8 mouse cellular contexts compared by ENCODE assay signal in genomic region chr2:151670026-151670967, GRCm38 (mm10). TPM values are rescaled to one million over a fixed set of nuclear protein-coding genes. Genes with fewer than 3 reads are reported as not detected.
DNase-seq lines count a peak whose midpoint lies in the region; ATAC-seq and TF ChIP-seq lines count a peak whose summit lies in the region.

No protein-coding gene starts in this region.

- TF ChIP-seq CTCF in hindbrain, postnatal 0 days (IDR thresholded peaks at IDR 0.05; ENCODE audit: low read depth) = no peak
- TF ChIP-seq CTCF in midbrain, postnatal 0 days (IDR thresholded peaks at IDR 0.05) = no peak

- no peak overlapping the region for H3K9ac ChIP-seq in kidney, embryonic 14.5 days (ENCODE audit: low read depth, low read length)
- H3K9ac ChIP-seq in hindbrain, postnatal 0 days (replicated peaks; ENCODE audit: low read length) = no peak overlapping the region
- 0 out of 2 replicates have a peak overlapping the region, but pooled peaks have one; percentile 8 for H3K9ac ChIP-seq in midbrain, postnatal 0 days (replicated peaks; ENCODE audit: low read length, poor library complexity, severe bottlenecking)

- H3K27ac ChIP-seq in kidney, embryonic 14.5 days (ENCODE audit: low read depth, low read length) = no peak overlapping the region
- H3K27ac ChIP-seq in hindbrain, postnatal 0 days = no peak overlapping the region
- H3K27ac ChIP-seq in midbrain, postnatal 0 days (ENCODE audit: low read depth, low read length) = no peak overlapping the region

- H3K4me1 ChIP-seq in kidney, embryonic 14.5 days (ENCODE audit: control insufficient read depth, insufficient read depth, low read length) = no peaks in the 10 kb centered on the region
- H3K4me1 ChIP-seq in hindbrain, postnatal 0 days (ENCODE audit: insufficient read depth, low read length) = no peaks in the 10 kb centered on the region
- no peaks in the 10 kb centered on the region for H3K4me1 ChIP-seq in midbrain, postnatal 0 days (ENCODE audit: insufficient read depth, low read length)

- no peak overlapping the region for H3K4me2 ChIP-seq in kidney, embryonic 14.5 days (replicated peaks; ENCODE audit: low read depth, low read length)
- H3K4me2 ChIP-seq in hindbrain, postnatal 0 days (ENCODE audit: low read depth, low read length) = peak overlapping the region; percentile 47
- H3K4me2 ChIP-seq in midbrain, postnatal 0 days (ENCODE audit: low read depth, low read length, poor library complexity, severe bottlenecking) = peak overlapping the region; percentile 42

- peak; percentile 52 for ATAC-seq in kidney, embryonic 14.5 days (ENCODE audit: low FRiP score, low TSS enrichment)
- peak; percentile 80 for ATAC-seq in hindbrain, postnatal 0 days
- ATAC-seq in midbrain, postnatal 0 days (ENCODE audit: low FRiP score) = peak; percentile 78

- H3K4me3 ChIP-seq in kidney, embryonic 14.5 days (ENCODE audit: low read length) = no peak overlapping the region
- H3K4me3 ChIP-seq in hindbrain, postnatal 0 days (ENCODE audit: low read length) = peak overlapping the region; percentile 22
- H3K4me3 ChIP-seq in midbrain, postnatal 0 days (ENCODE audit: low read depth, low read length) = peak overlapping the region; percentile 19; the same call in 1 of the 2 replicates

- WGBS in kidney, embryonic 14.5 days = 41% methylated on average over 47 of the region's 48 CpGs
- 41% methylated on average over 48 of the region's 48 CpGs for WGBS in hindbrain, postnatal 0 days
- 34% methylated on average over 48 of the region's 48 CpGs for WGBS in midbrain, postnatal 0 days

- peaks cover 18% of the 10 kb centered on the region for H3K27me3 ChIP-seq in kidney, embryonic 14.5 days (ENCODE audit: control insufficient read depth, insufficient read depth, low read length)
- no peaks in the 10 kb centered on the region for H3K27me3 ChIP-seq in hindbrain, postnatal 0 days (ENCODE audit: insufficient read depth, low read length)
- H3K27me3 ChIP-seq in midbrain, postnatal 0 days (ENCODE audit: insufficient read depth, low read length) = no peaks in the 10 kb centered on the region

- H3K9me3 ChIP-seq in kidney, embryonic 14.5 days (ENCODE audit: control insufficient read depth, low read length) = no peaks in the 10 kb centered on the region
- H3K9me3 ChIP-seq in hindbrain, postnatal 0 days (ENCODE audit: low read length) = no peaks in the 10 kb centered on the region
- H3K9me3 ChIP-seq in midbrain, postnatal 0 days (ENCODE audit: low read length) = no peaks in the 10 kb centered on the region

- no peak for DNase-seq in kidney, postnatal 10 days
- DNase-seq in c-Kit-positive CD71-positive TER-119-positive erythroid progenitor cells, embryonic 14.5 days (ENCODE audit: low spot score) = peak; percentile 6
- DNase-seq in hindbrain, postnatal 0 days (ENCODE audit: low spot score) = no peak
- no peak for DNase-seq in midbrain, postnatal 0 days (ENCODE audit: low spot score)
- no peak for DNase-seq in frontal cortex, postnatal 10 days (ENCODE audit: low spot score in 2 of 2)
- DNase-seq in adrenal gland, adult (ENCODE audit: inconsistent age in 2 of 2, low spot score in 1 of 2) = no peak
- DNase-seq in urinary bladder, postnatal 14 days (ENCODE audit: low spot score) = no peak

- H3K36me3 ChIP-seq in kidney, embryonic 14.5 days (ENCODE audit: control insufficient read depth, insufficient read depth, low read length) = no peaks in the 10 kb centered on the region
- H3K36me3 ChIP-seq in hindbrain, postnatal 0 days (ENCODE audit: insufficient read depth, low read length) = no peaks in the 10 kb centered on the region
- no peaks in the 10 kb centered on the region for H3K36me3 ChIP-seq in midbrain, postnatal 0 days (ENCODE audit: insufficient read depth, low read length)

RNA-seq across cellular contexts. Expression of gene Rad21l, which starts 2.0 kb away (rescaled TPM):
- not detected in 2 replicates for polyA plus RNA-seq in kidney, embryonic 14.5 days (2014; fragmentation: Nextera tagmentation; extraction: Ambion mirVana)
- total RNA-seq in hindbrain, postnatal 0 days (2014; rRNA removed) = 0.11 and 0.58 TPM in 2 replicates
- 0.25 and 0.28 TPM in 2 replicates for polyA plus RNA-seq in hindbrain, postnatal 0 days (2015; fragmentation: Nextera tagmentation; extraction: Ambion mirVana)
- 0.44 and 0.90 TPM in 2 replicates for total RNA-seq in midbrain, postnatal 0 days (2014; rRNA removed)
- polyA plus RNA-seq in midbrain, postnatal 0 days (2015; fragmentation: Nextera tagmentation; extraction: Ambion mirVana) = 0.15 and 0.20 TPM in 2 replicates

RNA-seq across cellular contexts. Expression of gene Tmem74b, which starts 31.5 kb away (rescaled TPM):
- polyA plus RNA-seq in kidney, embryonic 14.5 days (2014; fragmentation: Nextera tagmentation; extraction: Ambion mirVana) = 0.55 and 0.77 TPM in 2 replicates
- 27.3 and 35.8 TPM in 2 replicates for total RNA-seq in hindbrain, postnatal 0 days (2014; rRNA removed)
- polyA plus RNA-seq in hindbrain, postnatal 0 days (2015; fragmentation: Nextera tagmentation; extraction: Ambion mirVana) = 22.3 and 22.6 TPM in 2 replicates
- 28.6 and 36.9 TPM in 2 replicates for total RNA-seq in midbrain, postnatal 0 days (2014; rRNA removed)
- polyA plus RNA-seq in midbrain, postnatal 0 days (2015; fragmentation: Nextera tagmentation; extraction: Ambion mirVana) = 24.8 and 28.0 TPM in 2 replicates

RNA-seq across cellular contexts. Expression of gene Snph, which starts 37.9 kb away (rescaled TPM):
- polyA plus RNA-seq in kidney, embryonic 14.5 days (2014; fragmentation: Nextera tagmentation; extraction: Ambion mirVana) = 0.58 and 0.61 TPM in 2 replicates
- total RNA-seq in hindbrain, postnatal 0 days (2014; rRNA removed) = 86.8 and 90.5 TPM in 2 replicates
- 22.7 and 24.5 TPM in 2 replicates for polyA plus RNA-seq in hindbrain, postnatal 0 days (2015; fragmentation: Nextera tagmentation; extraction: Ambion mirVana)
- total RNA-seq in midbrain, postnatal 0 days (2014; rRNA removed) = 64.2 and 66.1 TPM in 2 replicates
- polyA plus RNA-seq in midbrain, postnatal 0 days (2015; fragmentation: Nextera tagmentation; extraction: Ambion mirVana) = 21.9 and 23.4 TPM in 2 replicates

Comparison
In these comparisons a context has a peak if more than half of its experiments do, and no peak if none do; other contexts are left out.
1. RNA of gene Tmem74b, which starts 31.5 kb away (polyA plus RNA-seq): 24.8 to 28.0 TPM in midbrain, postnatal 0 days and 22.3 to 22.6 TPM in hindbrain, postnatal 0 days; 0.55 to 0.77 TPM in kidney, embryonic 14.5 days; every median in the first group is over 10 times any median in the second.
2. RNA of gene Snph, which starts 37.9 kb away (polyA plus RNA-seq): 22.7 to 24.5 TPM in hindbrain, postnatal 0 days and 21.9 to 23.4 TPM in midbrain, postnatal 0 days; 0.58 to 0.61 TPM in kidney, embryonic 14.5 days; every median in the first group is over 10 times any median in the second.
3. Peak in every context shown above with its lines, with median percentiles within 50 percentile points of each other: ATAC-seq.